In genomic region chr8:123274447-123274846, GRCm38 (mm10) we compare ENCODE assay signal across 16 mouse cellular contexts.
"Had no signal": no experiment of that assay in that cellular context is flagged by ENCODE, and none has a peak within 500 bp of the region (broad histone marks: within the 10 kb centered on the region; RNA-seq: fewer than 3 reads in every experiment).

No protein-coding gene starts in this region.

- DNase-seq: retina, postnatal 1 day; right cerebral cortex, adult 18-20 months; right cerebral cortex, postnatal 14 days; right cerebral cortex, postnatal 25 days; right cerebral cortex, postnatal 4 days; spleen, adult 18-20 months; thymus, adult 18-20 months; thymus, adult 2 months; thymus, postnatal 14 days; thymus, postnatal 25 days; thymus, postnatal 36 days; thymus, postnatal 4 days had no signal

- H3K9me3 ChIP-seq: neural tube, embryonic 13.5 days; neural tube, embryonic 15.5 days; stomach, embryonic 15.5 days had no signal

- H3K4me1 ChIP-seq: neural tube, embryonic 13.5 days; neural tube, embryonic 15.5 days; stomach, embryonic 15.5 days had no signal

- H3K4me3 ChIP-seq: neural tube, embryonic 13.5 days; neural tube, embryonic 15.5 days; stomach, embryonic 15.5 days had no signal

- H3K27ac ChIP-seq: neural tube, embryonic 13.5 days; neural tube, embryonic 15.5 days; stomach, embryonic 15.5 days; stomach, postnatal 0 days had no signal

- H3K27me3 ChIP-seq: neural tube, embryonic 13.5 days; neural tube, embryonic 15.5 days; stomach, embryonic 15.5 days had no signal
